Mouse (Mus musculus): Measurements from ENCODE around the gene Nop58. TPM values are rescaled to one million over a fixed set of nuclear protein-coding genes. Genes with fewer than 3 reads are reported as not detected.

Nop58 gene
- polyA plus RNA-seq, 1 experiment from 2014 or later, result 158 TPM

GRCm38 (mm10) chr1:59764407-59764971 is 79.7 kb downstream of the Nop58 start:
- H3K27me3 ChIP-seq (ENCODE audit: control insufficient read depth, insufficient read depth, low read length), result no peaks in the 10 kb centered on the region
- H3K27ac ChIP-seq (ENCODE audit: low read length), result peak overlapping the region; percentile 97
- H3K4me1 ChIP-seq (ENCODE audit: control insufficient read depth, insufficient read depth, low read length), result peaks cover 12% of the 10 kb centered on the region
- peak overlapping the region; percentile 94 for H3K4me3 ChIP-seq (ENCODE audit: low read length)
- ATAC-seq (replicated peaks; ENCODE audit: extremely low read depth, insufficient read depth, low FRiP score), result 0 out of 2 replicates have a peak, but pooled peaks have one; percentile 19
- peak overlapping the region; percentile 95 for H3K9ac ChIP-seq (ENCODE audit: low read length)
- WGBS, result under 1% methylated on average over 27 of the region's 27 CpGs
- H3K9me3 ChIP-seq (replicated peaks; ENCODE audit: control insufficient read depth, low read length), result no peaks in the 10 kb centered on the region
- H3K4me2 ChIP-seq (ENCODE audit: low read depth, low read length), result peak overlapping the region; percentile 73
- no peaks in the 10 kb centered on the region for H3K36me3 ChIP-seq (ENCODE audit: control insufficient read depth, insufficient read depth)

DNA sequence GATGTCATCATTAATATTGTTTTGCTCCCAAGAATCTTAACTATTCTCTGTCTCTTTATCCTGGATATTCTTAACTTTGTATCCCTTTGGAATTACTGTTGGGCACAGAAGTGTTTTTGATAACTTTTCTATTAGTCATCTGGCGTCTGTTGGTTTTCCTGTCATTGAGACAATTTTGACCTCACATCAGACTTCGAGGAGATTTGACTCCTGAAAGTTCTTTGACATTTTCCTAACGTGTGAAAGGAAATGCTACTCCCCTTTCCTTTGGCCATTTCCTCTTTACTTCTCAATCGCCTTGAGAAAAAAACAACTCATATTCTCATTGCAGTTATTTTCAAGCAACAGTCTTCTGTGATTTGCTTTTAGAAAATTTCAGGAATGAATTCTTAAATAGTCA is 80.5 kb downstream of the Nop58 start:
- no peak for ATAC-seq (replicated peaks; ENCODE audit: extremely low read depth, insufficient read depth, low FRiP score)
- H3K4me2 ChIP-seq (ENCODE audit: low read depth, low read length), result peak overlapping the region; percentile 78
- H3K9me3 ChIP-seq (replicated peaks; ENCODE audit: control insufficient read depth, low read length), result no peaks in the 10 kb centered on the region
- H3K4me3 ChIP-seq (ENCODE audit: low read length), result peak overlapping the region; percentile 56
- WGBS, result 0% methylated on average over 4 of the region's 4 CpGs
- H3K27ac ChIP-seq (ENCODE audit: low read length), result no peak overlapping the region
- H3K36me3 ChIP-seq (ENCODE audit: control insufficient read depth, insufficient read depth), result no peaks in the 10 kb centered on the region
- H3K4me1 ChIP-seq (ENCODE audit: control insufficient read depth, insufficient read depth, low read length), result peaks cover 12% of the 10 kb centered on the region
- H3K9ac ChIP-seq (ENCODE audit: low read length), result peak overlapping the region; percentile 72
- H3K27me3 ChIP-seq (ENCODE audit: control insufficient read depth, insufficient read depth, low read length), result no peaks in the 10 kb centered on the region

DNA sequence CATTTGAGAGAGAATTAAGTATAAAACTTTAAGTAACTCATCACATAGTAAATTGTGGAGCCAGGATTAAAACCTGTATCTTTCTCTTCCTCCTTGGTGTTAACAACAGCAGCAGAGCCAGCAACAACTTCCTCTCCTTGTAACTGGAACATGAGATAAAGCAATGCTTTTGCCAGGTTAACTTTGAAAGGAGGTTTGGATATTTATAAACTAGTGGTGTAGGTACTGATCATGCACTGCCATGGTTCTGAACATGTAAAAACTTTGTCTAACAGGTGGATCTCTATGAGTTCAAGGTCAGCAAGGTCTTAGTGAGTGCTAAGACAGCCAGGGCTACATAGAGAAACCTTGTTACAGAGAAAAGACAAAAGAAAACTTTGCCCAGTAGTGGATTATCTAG is 81.9 kb downstream of the Nop58 start:
- no peak for ATAC-seq (replicated peaks; ENCODE audit: extremely low read depth, insufficient read depth, low FRiP score)
- Histone ChIP-seq H3K4me2 (ENCODE audit: low read depth, low read length) (peak overlapping the region; percentile 67), H3K27ac (ENCODE audit: low read length) (peak overlapping the region; percentile 63), H3K36me3 (ENCODE audit: control insufficient read depth, insufficient read depth) (no peaks in the 10 kb centered on the region), H3K9me3 (replicated peaks; ENCODE audit: control insufficient read depth, low read length) (no peaks in the 10 kb centered on the region), H3K9ac (ENCODE audit: low read length) (peak overlapping the region; percentile 43; the same call in 1 of the 2 replicates), H3K4me3 (ENCODE audit: low read length) (peak overlapping the region; percentile 42), H3K27me3 (ENCODE audit: control insufficient read depth, insufficient read depth, low read length) (no peaks in the 10 kb centered on the region), H3K4me1 (ENCODE audit: control insufficient read depth, insufficient read depth, low read length) (peaks cover 13% of the 10 kb centered on the region)

Other genes with a start within 250 kb of the Nop58 start
- gene Fzd7, start 202.5 kb upstream of the Nop58 start, polyA plus RNA-seq (2015; fragmentation: Nextera tagmentation; extraction: Ambion mirVana), result 2.9 and 3.2 TPM in 2 replicates
- 0.10 and 0.41 TPM in 2 replicates for gene Gm973, start 168.7 kb upstream of the Nop58 start, polyA plus RNA-seq (2015; fragmentation: Nextera tagmentation; extraction: Ambion mirVana)
- gene Sumo1, start 14.1 kb upstream of the Nop58 start, polyA plus RNA-seq (2015; fragmentation: Nextera tagmentation; extraction: Ambion mirVana), result 194 and 216 TPM in 2 replicates
- 5.4 and 6.2 TPM in 2 replicates for gene Bmpr2, start 78.4 kb downstream of the Nop58 start, polyA plus RNA-seq (2015; fragmentation: Nextera tagmentation; extraction: Ambion mirVana)
- gene Fam117b, start 228.0 kb downstream of the Nop58 start, polyA plus RNA-seq (2015; fragmentation: Nextera tagmentation; extraction: Ambion mirVana), result 2.9 and 4.8 TPM in 2 replicates

Measured in heart, embryonic 16.5 days (tissue).